Mouse (Mus musculus) CD4-positive helper T cell, adult 2 months (primary cell): Measurements from ENCODE around the gene Rcsd1.

ENCODE experiments used
- DNase-seq: peaks from one replicate; pipeline ENCODE4 v3.0.0-alpha.2; 2012; ENCODE audit warnings: low read depth, missing footprints, low spot score

The Rcsd1 gene

GRCm38 (mm10) chr1:165662426-165663192, 46.9 kb downstream of the Rcsd1 start:
- DNase-seq: no peak

GRCm38 (mm10) chr1:165661725-165662124, 47.8 kb downstream of the Rcsd1 start:
- no peak for DNase-seq

DNA sequence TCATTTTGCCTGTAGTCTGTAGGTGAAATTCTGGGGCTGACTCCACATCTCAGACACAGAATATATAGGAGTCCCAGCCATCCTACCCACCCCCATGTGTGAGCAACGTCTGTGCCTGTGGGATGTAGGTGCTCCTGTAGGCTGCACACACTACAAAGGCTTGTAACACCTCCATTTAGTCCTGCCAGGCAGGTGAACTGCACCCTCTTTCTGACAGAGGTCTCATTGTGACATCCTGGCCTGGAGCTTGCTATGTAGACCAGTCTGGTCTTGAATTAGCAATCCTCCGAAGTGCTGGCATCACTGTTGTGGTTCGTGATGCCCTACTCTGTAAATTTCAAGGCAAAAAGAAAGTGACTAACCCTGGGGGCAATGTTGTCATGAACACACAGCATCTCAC, 48.4 kb downstream of the Rcsd1 start:
- no peak for DNase-seq

DNA sequence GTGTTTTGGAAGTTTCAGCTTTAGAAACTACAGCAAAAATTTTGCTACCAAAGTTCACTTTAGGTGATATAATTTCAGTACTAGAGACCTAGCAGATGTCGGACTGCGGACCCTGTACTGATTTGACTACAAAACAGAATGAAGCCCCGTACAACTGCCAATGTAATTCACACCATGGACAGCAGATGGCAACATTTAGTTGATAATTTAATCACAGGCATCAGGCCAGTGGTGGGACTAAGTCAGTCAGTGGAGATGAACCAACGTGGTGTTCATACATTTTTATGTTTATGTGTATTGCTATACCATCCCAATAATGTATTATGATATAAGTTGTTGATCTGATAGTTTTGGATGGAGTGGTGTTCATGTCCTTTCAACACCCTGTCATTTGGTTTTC, 48.8 kb downstream of the Rcsd1 start:
- peak; percentile 59 for DNase-seq

- peak; percentile 62 for DNase-seq
Measured at GRCm38 (mm10) chr1:165658602-165659001, 51.0 kb downstream of the Rcsd1 start.

GRCm38 (mm10) chr1:165655482-165655881, 54.1 kb downstream of the Rcsd1 start:
- DNase-seq: no peak

DNA sequence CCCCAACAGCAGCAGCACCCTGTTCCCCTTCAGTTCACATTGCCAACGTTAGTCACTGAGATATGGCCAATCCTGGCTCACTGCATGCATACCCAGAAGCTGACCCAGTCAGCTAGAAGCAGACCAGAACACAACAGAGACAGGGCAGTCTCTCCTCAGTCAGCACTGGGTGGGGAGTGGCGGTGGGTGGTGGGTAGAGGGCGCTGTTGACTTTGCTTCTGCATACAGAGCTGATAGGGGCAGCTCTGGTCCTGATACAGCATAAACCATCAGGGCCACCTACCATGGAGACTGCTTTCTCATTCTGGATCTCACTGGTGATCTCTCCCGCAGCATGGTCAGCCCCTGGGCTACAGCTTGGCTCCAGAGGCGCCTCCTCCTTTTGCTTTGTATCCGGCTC, 54.5 kb downstream of the Rcsd1 start:
- DNase-seq: peak; percentile 39

DNA sequence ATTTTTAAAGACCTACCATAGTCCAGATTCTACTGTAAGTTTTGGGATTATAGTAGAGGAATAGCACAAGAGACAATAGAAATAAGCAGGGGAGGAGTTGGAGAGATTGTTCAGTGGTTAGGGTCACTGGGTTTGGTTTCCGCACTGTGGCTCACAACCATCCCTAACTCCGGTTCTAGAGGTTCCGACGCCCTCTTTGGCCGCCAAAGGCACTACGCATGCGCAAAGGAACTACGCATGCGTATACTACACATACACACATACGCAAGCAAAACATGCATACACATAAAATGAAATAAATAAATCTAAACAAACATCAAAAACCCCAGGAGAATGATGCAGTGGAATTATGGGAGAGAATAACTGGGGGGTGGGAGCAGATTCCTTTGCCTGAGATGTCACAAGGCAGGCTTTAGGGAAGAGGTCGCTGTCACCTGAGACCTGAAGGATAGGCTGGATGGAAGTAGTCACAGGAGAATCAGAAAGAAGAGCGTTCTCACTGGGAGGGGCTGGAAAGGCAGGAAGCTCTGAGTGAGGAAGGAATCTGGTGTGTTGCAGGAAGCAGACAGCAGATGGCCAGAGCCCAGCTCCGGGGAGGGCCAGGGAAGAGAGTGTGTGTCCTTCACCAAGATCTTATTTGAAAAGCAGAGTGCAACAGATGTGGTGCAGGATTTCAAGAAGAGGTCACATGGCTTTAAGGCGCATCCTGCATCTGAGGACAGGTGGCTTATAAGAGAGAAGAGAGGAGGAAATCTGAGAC, 56.3 kb downstream of the Rcsd1 start:
- no peak for DNase-seq

- DNase-seq: no peak
Measured at GRCm38 (mm10) chr1:165652507-165652906, 57.0 kb downstream of the Rcsd1 start.

DNA sequence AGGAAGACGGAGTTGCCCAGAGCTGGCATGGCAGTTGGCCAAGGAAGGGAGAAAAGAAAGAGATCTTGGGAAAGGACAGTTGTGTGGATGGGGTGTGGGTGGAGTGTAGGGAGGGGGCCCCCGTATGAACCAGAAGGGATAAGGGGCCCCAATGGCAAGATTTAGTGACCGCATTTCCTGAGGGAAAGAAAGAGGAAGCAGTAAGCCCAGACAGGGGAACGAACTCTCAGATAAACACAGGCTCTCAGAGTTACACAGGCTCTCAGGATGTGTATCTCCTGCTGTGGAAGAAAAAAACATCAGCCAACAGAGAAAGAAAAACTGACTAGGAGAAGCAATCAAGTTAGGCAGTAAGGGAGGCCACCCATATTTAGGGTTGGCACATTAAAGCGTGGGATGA, 58.4 kb downstream of the Rcsd1 start:
- no peak for DNase-seq

DNA sequence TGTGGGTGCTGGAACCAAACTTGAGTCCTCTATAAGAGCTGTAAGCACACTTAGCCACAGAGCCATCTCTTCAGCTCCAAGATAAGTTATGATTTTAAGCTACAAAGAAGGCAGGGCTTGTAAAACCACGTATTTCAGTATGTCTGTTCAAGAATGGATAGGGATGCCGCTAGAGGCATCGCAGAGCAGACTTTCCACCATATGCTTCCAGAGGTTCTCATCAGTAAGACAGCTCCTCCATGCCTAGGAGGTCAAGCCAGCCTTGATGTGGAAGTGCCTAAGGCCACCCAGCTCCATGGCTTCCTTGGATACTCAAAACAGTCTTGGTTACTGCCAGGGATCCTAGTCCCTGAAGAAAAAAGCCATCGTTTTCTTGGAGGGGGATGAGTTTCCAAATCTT, 64.5 kb downstream of the Rcsd1 start:
- DNase-seq: no peak

- no peak for DNase-seq
Measured at GRCm38 (mm10) chr1:165643735-165644134, 65.8 kb downstream of the Rcsd1 start.

DNA sequence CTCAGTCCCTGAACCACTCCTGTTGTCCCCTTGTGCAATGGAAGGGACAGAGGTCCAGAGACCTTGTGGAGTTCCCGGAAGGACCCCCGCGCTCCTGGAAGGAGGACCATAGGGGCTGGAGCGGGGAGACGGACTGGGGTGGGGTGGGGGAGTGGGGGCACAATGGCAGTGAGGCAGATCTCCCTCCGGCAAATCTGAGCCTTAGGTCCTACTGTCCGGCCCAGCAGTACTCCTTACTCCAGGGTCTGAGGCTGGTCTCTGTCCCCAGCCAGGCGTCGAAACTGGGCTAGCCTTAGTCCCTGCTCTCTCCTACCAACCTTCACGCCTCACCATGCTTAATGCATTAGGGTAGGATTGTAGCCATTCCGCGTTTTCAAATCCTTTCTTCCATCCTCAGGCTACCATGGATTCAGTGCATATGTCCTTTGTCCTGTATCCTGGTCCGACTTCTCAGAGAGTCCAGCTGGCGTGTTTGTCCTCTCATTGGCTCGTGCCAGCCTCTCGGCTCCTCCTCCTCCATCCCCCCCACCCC, 66.7 kb downstream of the Rcsd1 start:
- no peak for DNase-seq

GRCm38 (mm10) chr1:165641786-165642771, 67.5 kb downstream of the Rcsd1 start:
- DNase-seq: peak; percentile 89

DNA sequence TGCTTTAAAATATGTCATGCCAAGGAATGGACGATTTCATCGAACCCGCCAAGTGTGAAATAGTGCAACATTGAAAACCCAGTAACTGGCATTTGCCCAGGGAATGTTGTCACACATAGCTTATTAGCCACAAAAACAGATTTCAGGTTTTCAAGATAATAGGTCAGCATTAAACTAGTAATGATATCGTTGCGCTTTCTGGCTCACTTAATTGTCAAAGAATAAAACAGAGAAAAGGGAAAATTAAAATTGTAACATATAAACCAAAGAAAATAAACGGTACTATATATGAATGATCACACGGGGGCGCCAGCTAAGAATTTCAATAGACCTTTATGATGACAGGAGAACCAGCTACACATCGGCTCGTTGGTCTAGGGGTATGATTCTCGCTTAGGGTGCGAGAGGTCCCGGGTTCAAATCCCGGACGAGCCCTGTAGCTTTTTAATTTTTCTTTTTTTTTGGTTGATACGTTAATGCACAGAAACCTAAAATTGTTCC, 68.2 kb downstream of the Rcsd1 start:
- peak; percentile 86 for DNase-seq

- DNase-seq: no peak
Measured at GRCm38 (mm10) chr1:165636289-165636688, 73.3 kb downstream of the Rcsd1 start.

DNA sequence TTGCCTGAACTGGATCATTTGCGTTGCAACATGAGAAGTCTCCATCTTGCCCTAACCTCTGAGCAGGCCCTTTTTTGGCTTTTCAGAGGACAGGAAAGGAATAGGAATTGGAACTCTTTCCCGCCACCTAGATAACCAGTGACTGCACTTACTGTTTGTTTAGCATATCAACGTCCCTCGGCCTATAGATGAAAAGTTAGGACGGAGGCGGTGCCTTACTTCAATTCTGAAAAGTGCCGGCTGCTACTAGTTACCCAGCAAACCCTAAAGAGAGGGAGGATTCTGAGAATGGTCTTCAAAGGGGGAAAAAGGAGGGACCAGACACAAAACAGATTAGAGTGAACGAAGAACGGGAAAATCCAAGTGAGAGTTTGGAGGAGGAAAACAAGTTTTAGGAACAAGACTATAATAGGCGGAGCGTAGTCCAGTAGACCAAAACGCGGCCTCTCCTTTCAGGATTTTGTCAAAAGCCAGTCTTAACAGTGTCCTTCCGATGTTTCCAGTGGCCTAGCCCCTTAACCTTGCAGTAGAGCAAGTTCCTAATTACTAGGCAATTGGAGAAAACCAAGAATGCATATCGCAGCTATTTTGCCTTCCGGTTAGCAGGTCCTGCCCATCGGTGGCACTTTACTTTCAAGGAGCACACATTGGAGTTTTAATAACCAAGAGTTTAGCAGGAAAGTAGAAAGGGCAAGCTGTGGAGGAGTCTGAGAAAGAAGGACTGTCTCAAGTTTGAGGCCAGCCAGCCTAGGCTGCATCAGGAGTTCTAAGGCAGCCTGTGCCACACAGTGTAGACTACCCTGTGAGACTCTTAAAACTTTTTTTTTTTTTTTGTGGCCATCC, 74.3 kb downstream of the Rcsd1 start:
- DNase-seq: no peak

- peak; percentile 94 for DNase-seq
Measured at GRCm38 (mm10) chr1:165634151-165634884, 75.2 kb downstream of the Rcsd1 start, which contains the start of gene Mpzl1. Gene Mpzl1, minus strand, starts transcription at chr1:165634538.

DNA sequence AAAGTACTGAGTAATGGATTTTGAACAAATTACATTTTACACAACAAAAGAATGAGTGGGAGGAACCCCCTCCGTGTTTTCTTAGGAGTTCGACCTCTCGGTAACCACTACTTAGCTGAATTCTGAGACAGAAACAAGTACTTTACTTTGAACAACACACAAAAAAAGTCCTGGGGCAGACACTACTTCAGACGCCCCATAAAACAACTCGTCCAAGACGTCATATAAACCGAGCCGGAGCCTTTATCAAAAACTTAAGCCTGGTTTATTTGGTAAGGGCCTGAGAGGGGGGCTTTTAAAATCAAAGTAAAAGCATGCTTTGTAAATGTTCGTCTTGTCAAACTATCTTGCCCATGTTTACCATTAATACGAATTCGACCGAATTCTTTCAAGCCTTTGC, 76.2 kb downstream of the Rcsd1 start:
- no peak for DNase-seq

DNA sequence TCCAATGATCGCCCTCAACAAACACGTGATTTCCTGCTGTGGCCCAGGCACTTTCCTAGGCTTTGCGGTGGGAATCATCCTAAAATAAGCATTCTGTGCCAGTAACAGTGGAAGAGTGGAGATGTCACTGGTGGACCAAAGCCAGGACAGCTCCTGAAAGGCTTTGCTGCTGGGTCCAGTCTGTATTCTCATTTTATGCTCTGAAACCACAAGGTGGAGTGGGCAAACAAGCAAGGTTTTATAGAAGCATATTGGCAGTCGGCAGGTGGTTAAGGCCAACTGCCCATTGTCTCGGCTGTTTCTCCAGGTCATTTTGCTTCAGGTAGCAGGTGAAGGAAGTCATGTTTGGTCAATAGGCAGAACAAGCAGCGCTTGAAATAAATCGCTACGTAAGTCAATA, 78.4 kb downstream of the Rcsd1 start:
- DNase-seq: no peak
